Mouse (Mus musculus): ENCODE data around the gene E130311K13Rik. TPM values are rescaled to one million over a fixed set of nuclear protein-coding genes. Genes with fewer than 3 reads are reported as not detected.

E130311K13Rik gene
- total RNA-seq (2014; rRNA removed) (10.3 and 10.6 TPM in 2 replicates), polyA plus RNA-seq (2015; fragmentation: Nextera tagmentation; extraction: Ambion mirVana) (10.9 and 11.6 TPM in 2 replicates)

- peak; percentile 96 for ATAC-seq (ENCODE audit: low FRiP score)
- no peaks in the 10 kb centered on the region for H3K27me3 ChIP-seq (ENCODE audit: insufficient read depth, low read length)
- peak within 1 kb of the TSS; percentile 91 for H3K9ac ChIP-seq (replicated peaks; ENCODE audit: low read length, poor library complexity, severe bottlenecking)
- TF ChIP-seq CTCF (IDR thresholded peaks at IDR 0.05) = peak; percentile 89
- no peaks in the 10 kb centered on the region for H3K4me1 ChIP-seq (ENCODE audit: insufficient read depth, low read length)
- peak within 1 kb of the TSS; percentile 73 for H3K4me3 ChIP-seq (ENCODE audit: low read depth, low read length)
- WGBS = 5% methylated on average over 45 of the region's 48 CpGs
- peak within 1 kb of the TSS; percentile 83 for H3K4me2 ChIP-seq (ENCODE audit: low read depth, low read length, poor library complexity, severe bottlenecking)
- peak within 1 kb of the TSS; percentile 65 for H3K27ac ChIP-seq (ENCODE audit: low read depth, low read length)
- H3K36me3 ChIP-seq (ENCODE audit: insufficient read depth, low read length) = no peaks in the 10 kb centered on the region
- peak; percentile 89 for DNase-seq (ENCODE audit: low spot score)
- no peaks in the 10 kb centered on the region for H3K9me3 ChIP-seq (ENCODE audit: low read length)
Measured at GRCm38 (mm10) chr3:63928878-63929859, at the start of gene E130311K13Rik. TSS of gene E130311K13Rik (minus strand) at chr3:63929472.

DNA sequence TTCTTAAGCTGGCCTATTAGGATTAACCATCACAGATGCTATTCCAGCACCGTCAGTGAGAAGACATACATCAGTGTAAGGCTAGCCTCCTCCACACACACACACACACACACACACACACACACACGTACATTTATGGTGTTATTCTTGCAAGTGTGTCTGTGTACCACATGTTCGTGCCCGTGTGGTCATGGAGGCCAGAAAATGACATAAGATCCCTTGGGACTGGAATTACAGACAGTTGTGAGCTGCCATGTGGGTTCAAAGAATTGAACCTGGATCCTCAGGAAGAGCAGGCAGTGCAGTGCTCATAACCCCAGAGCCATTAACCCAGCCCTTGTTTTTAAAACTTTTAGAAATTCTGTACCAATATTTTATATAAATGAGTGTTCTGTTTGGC, 48.6 kb upstream of the E130311K13Rik start:
- H3K27ac ChIP-seq (ENCODE audit: low read depth, low read length) = no peak overlapping the region
- H3K36me3 ChIP-seq (ENCODE audit: insufficient read depth, low read length) = peaks cover 8% of the 10 kb centered on the region; the same call in 1 of the 2 replicates
- H3K4me2 ChIP-seq (ENCODE audit: low read depth, low read length, poor library complexity, severe bottlenecking) = peak overlapping the region; percentile 6; the same call in 1 of the 2 replicates
- H3K9me3 ChIP-seq (ENCODE audit: low read length) = no peaks in the 10 kb centered on the region
- DNase-seq (ENCODE audit: low spot score) = no peak
- ATAC-seq (ENCODE audit: low FRiP score) = no peak
- no peaks in the 10 kb centered on the region for H3K27me3 ChIP-seq (ENCODE audit: insufficient read depth, low read length)
- no peak overlapping the region for H3K9ac ChIP-seq (replicated peaks; ENCODE audit: low read length, poor library complexity, severe bottlenecking)
- TF ChIP-seq CTCF (IDR thresholded peaks at IDR 0.05) = no peak
- H3K4me1 ChIP-seq (ENCODE audit: insufficient read depth, low read length) = peaks cover 3% of the 10 kb centered on the region; the same call in 1 of the 2 replicates
- WGBS = 70% methylated on average over 4 of the region's 4 CpGs
- H3K4me3 ChIP-seq (ENCODE audit: low read depth, low read length) = no peak overlapping the region

DNA sequence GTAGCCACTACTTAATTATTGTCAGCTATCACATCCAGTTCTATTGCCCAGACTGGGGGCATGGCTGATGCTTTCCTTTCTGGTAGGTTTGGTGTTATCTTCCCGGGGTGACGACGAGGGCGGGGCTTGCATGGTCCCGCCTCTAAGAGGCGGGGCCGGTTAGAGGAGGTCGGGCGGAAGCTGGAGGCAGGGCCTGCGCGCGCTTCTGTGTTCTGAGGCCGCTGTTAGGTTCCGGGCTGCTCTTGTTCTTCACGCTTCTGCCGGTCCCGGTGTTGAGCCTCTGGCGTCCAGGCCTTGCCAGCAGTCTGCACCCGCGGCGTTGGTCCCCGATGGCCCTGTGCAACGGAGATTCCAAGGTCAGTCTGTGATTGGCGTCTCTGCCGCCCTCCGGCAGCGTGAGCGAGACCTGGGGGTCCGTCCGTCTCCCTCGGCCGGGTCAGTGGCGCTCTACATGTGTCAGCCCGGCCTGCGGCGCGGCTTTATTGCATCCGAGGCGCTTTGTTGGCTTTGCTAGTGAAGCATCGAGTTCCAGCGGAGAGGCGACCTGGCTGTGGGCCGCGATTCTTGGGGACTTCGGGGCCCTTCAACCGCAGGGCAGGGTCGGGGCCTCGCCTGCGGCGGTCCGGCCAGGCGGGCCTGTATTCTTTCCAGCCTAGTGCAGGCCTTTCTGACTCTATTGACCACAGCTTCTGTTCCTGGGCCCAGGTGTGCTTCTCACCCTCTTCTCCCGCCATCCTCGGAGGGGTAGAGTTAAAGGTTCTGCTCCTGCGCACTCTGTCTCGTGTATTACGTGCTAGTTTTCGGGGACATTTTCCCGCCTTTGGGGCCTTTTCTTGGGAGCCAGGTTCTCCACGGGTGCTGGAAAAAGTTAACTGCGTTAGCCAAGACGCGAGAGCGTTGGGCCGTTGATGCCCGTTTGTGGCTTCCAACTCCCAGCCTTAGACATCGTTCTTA, 47.0 kb upstream of the E130311K13Rik start, which contains the start of gene Gmps:
Gene Gmps, plus strand, starts transcription at position 152 of the 954 bp plus-strand sequence.
- Histone ChIP-seq H3K9ac (replicated peaks; ENCODE audit: low read length, poor library complexity, severe bottlenecking) (peak within 1 kb of the TSS; percentile 76), H3K4me2 (ENCODE audit: low read depth, low read length, poor library complexity, severe bottlenecking) (peak within 1 kb of the TSS; percentile 69), H3K27me3 (ENCODE audit: insufficient read depth, low read length) (no peaks in the 10 kb centered on the region), H3K9me3 (ENCODE audit: low read length) (no peaks in the 10 kb centered on the region), H3K27ac (ENCODE audit: low read depth, low read length) (peak within 1 kb of the TSS; percentile 85), H3K36me3 (ENCODE audit: insufficient read depth, low read length) (peaks cover 4% of the 10 kb centered on the region; the same call in 1 of the 2 replicates), H3K4me3 (ENCODE audit: low read depth, low read length) (peak within 1 kb of the TSS; percentile 84), H3K4me1 (ENCODE audit: insufficient read depth, low read length) (peaks cover 3% of the 10 kb centered on the region; the same call in 1 of the 2 replicates)
- WGBS = under 1% methylated on average over 67 of the region's 67 CpGs
- no peak for TF ChIP-seq CTCF (IDR thresholded peaks at IDR 0.05)
- DNase-seq (ENCODE audit: low spot score) = peak; percentile 94
- peak; percentile 99 for ATAC-seq (ENCODE audit: low FRiP score)

DNA sequence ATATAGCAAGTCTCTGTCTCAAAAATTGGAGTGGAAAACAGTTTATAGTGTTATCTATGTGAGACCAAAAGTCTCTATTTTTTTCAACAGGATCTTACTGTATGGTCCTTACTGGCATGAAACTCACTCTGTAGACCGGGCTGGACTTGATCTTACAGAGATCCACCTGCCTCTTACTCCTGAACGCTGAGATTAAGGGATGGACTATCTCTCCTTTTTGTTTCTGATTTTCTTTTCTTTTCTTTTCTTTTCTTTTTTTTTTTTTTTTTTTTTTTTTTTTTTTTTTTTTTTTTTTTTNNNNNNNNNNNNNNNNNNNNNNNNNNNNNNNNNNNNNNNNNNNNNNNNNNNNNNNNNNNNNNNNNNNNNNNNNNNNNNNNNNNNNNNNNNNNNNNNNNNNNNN, 36.7 kb upstream of the E130311K13Rik start:
- no peak for ATAC-seq (ENCODE audit: low FRiP score)

DNA sequence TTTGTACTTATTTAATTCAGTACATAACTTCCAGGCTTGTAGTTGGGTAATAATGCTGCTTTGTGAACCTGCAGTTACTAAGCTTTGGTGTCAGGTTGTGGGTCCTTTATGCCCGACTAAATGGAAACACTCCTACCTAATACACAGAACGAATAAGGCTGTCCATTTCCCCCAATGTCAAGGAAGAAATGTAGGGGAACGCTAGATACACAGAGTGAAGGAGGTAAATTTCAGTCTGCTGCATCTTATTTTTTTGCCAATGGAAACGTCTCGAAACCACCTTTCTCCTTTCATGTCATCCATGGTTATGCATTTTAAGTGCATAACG, 35.6 kb upstream of the E130311K13Rik start:
- DNase-seq (ENCODE audit: low spot score) = no peak
- Histone ChIP-seq H3K27me3 (ENCODE audit: insufficient read depth, low read length) (0 out of 2 replicates have a peak, but pooled peaks cover 5% of the 10 kb centered on the region), H3K36me3 (ENCODE audit: insufficient read depth, low read length) (no peaks in the 10 kb centered on the region), H3K4me3 (ENCODE audit: low read depth, low read length) (peak overlapping the region; percentile 95; the same call in 1 of the 2 replicates), H3K4me2 (ENCODE audit: low read depth, low read length, poor library complexity, severe bottlenecking) (peak overlapping the region; percentile 74), H3K9me3 (ENCODE audit: low read length) (no peaks in the 10 kb centered on the region), H3K9ac (replicated peaks; ENCODE audit: low read length, poor library complexity, severe bottlenecking) (no peak overlapping the region), H3K4me1 (ENCODE audit: insufficient read depth, low read length) (peaks cover 9% of the 10 kb centered on the region; the same call in 1 of the 2 replicates), H3K27ac (ENCODE audit: low read depth, low read length) (peak overlapping the region; percentile 64; the same call in 1 of the 2 replicates)
- TF ChIP-seq CTCF (IDR thresholded peaks at IDR 0.05) = no peak
- 82% methylated on average over 6 of the region's 6 CpGs for WGBS
- no peak for ATAC-seq (ENCODE audit: low FRiP score)

More for the DNA sequence above, 36.7 kb upstream of the E130311K13Rik start:
- H3K27ac ChIP-seq (ENCODE audit: low read depth, low read length) = no peak overlapping the region
- H3K4me1 ChIP-seq (ENCODE audit: insufficient read depth, low read length) = peaks cover 9% of the 10 kb centered on the region; the same call in 1 of the 2 replicates
- DNase-seq (ENCODE audit: low spot score) = no peak
- no peak overlapping the region for H3K4me2 ChIP-seq (ENCODE audit: low read depth, low read length, poor library complexity, severe bottlenecking)
- no peaks in the 10 kb centered on the region for H3K36me3 ChIP-seq (ENCODE audit: insufficient read depth, low read length)
- H3K9ac ChIP-seq (replicated peaks; ENCODE audit: low read length, poor library complexity, severe bottlenecking) = no peak overlapping the region
- 0 out of 2 replicates have a peak, but pooled peaks cover 5% of the 10 kb centered on the region for H3K27me3 ChIP-seq (ENCODE audit: insufficient read depth, low read length)
- H3K9me3 ChIP-seq (ENCODE audit: low read length) = no peaks in the 10 kb centered on the region
- no peak overlapping the region for H3K4me3 ChIP-seq (ENCODE audit: low read depth, low read length)
- 77% methylated on average over 2 of the region's 2 CpGs for WGBS
- no peak for TF ChIP-seq CTCF (IDR thresholded peaks at IDR 0.05)

Data from midbrain, postnatal 0 days (tissue).